Mouse (Mus musculus): ENCODE measurements around the gene Msh5. TPM values are rescaled to one million over a fixed set of nuclear protein-coding genes. Genes with fewer than 3 reads are reported as not detected.
A peak's percentile ranks its signal among the peaks of the same experiment; 100 is the strongest.

Gene Msh5
- polyA plus RNA-seq, 1 experiment: 1.6 TPM

GRCm38 (mm10) chr17:35068213-35068914 lies 21.8 kb upstream of the Msh5 start:
- WGBS: 76% methylated on average over 17 of the region's 17 CpGs
- H3K27ac ChIP-seq (ENCODE audit: insufficient read depth, low read depth, low read length): no peak overlapping the region

GRCm38 (mm10) chr17:35066084-35066483 lies 19.5 kb upstream of the Msh5 start, which contains the start of gene Mpig6b:
Gene Mpig6b, minus strand, starts transcription at chr17:35066184.
- no peak for DNase-seq
- 76% methylated on average over 10 of the region's 10 CpGs for WGBS
- H3K27ac ChIP-seq (ENCODE audit: insufficient read depth, low read depth, low read length): peak within 1 kb of the TSS; percentile 57

More at GRCm38 (mm10) chr17:35068213-35068914, 21.8 kb upstream of the Msh5 start:
- Histone ChIP-seq H3K4me1 (ENCODE audit: control insufficient read depth, insufficient read depth, low read length) (no peaks in the 10 kb centered on the region; the same call in 1 of the 2 replicates), H3K4me3 (ENCODE audit: insufficient read depth, low read depth, low read length) (no peak overlapping the region), H3K36me3 (ENCODE audit: control insufficient read depth, insufficient read depth, low read length) (no peaks in the 10 kb centered on the region), H3K27me3 (replicated peaks; ENCODE audit: control insufficient read depth, insufficient read depth, low read length) (no peaks in the 10 kb centered on the region)
- DNase-seq: no peak
- no peak for TF ChIP-seq POLR2A (IDR thresholded peaks at IDR 0.05; ENCODE audit: low read depth, low read length)
- TF ChIP-seq CTCF (conservative IDR thresholded peaks at IDR 0.05; ENCODE audit: insufficient read depth, insufficient read length, low read depth, low read length): no peak

DNA sequence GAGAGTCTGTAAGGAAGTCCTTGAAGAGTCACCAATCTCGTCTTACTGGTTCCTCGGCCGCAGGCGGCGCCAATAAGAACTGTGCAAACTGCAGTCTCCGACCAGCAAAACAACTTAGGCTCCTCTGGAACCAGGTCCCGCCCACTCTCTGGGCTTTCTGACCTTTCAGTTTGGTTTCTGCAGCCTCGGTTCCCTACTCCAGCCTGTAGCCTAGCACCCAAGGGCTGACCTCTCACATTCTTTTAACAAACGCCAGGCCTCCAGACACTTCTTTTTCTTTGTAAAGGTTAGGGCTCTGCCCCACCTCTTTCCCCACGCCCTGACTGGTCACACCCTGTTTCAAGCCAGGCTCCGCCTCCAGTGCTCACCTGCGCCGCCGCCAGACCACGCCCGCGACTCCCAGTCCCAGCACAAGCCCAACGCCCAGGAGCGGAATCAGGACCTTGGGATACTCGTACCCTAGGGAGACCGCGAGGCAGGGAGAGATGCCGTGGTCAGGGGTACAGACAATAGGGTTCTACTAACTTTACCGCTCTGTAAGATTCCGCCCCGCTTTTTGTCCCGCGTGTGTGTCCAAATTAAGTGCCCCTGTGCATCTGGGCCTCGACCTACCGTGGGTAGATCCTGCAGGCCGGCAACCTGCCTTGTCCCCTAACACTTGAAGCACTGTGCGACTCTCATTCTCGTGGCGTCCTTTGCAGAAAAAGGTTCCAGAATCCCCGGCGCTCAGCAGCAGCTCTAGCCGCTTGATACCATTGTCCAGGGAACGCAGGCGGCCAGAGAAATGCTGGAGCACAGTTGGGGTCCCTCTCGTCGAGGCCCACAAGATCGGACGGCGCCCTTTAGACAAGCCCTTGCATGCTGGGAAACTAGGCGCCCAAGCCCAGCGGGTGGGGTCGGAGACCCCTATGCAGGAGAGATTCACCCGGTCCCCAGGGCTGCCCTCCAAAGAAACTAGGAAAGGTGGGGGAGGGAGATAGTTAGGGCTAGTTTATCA lies 18.7 kb upstream of the Msh5 start, which contains the start of gene Ly6g6c:
Ly6g6c (plus strand) TSS at position 438 of the 997 bp plus-strand sequence.
- H3K27ac ChIP-seq (ENCODE audit: insufficient read depth, low read depth, low read length): peak within 1 kb of the TSS; percentile 65
- DNase-seq: peak; percentile 83
- no peak for TF ChIP-seq POLR2A (IDR thresholded peaks at IDR 0.05; ENCODE audit: low read depth, low read length)
- no peak for TF ChIP-seq CTCF (conservative IDR thresholded peaks at IDR 0.05; ENCODE audit: insufficient read depth, insufficient read length, low read depth, low read length)
- no peaks in the 10 kb centered on the region for H3K36me3 ChIP-seq (ENCODE audit: control insufficient read depth, insufficient read depth, low read length)
- H3K4me3 ChIP-seq (ENCODE audit: insufficient read depth, low read depth, low read length): peak within 1 kb of the TSS; percentile 47
- H3K27me3 ChIP-seq (replicated peaks; ENCODE audit: control insufficient read depth, insufficient read depth, low read length): no peaks in the 10 kb centered on the region
- whole genome bisulfite sequencing: 9% methylated on average over 48 of the region's 48 CpGs
- no peaks in the 10 kb centered on the region; the same call in 1 of the 2 replicates for H3K4me1 ChIP-seq (ENCODE audit: control insufficient read depth, insufficient read depth, low read length)

More at GRCm38 (mm10) chr17:35066084-35066483, 19.5 kb upstream of the Msh5 start, which contains the start of gene Mpig6b:
- peak within 1 kb of the TSS; percentile 47 for H3K4me3 ChIP-seq (ENCODE audit: insufficient read depth, low read depth, low read length)
- no peak for TF ChIP-seq POLR2A (IDR thresholded peaks at IDR 0.05; ENCODE audit: low read depth, low read length)
- no peak for TF ChIP-seq CTCF (conservative IDR thresholded peaks at IDR 0.05; ENCODE audit: insufficient read depth, insufficient read length, low read depth, low read length)
- no peaks in the 10 kb centered on the region for H3K36me3 ChIP-seq (ENCODE audit: control insufficient read depth, insufficient read depth, low read length)
- H3K27me3 ChIP-seq (replicated peaks; ENCODE audit: control insufficient read depth, insufficient read depth, low read length): no peaks in the 10 kb centered on the region
- no peaks in the 10 kb centered on the region; the same call in 1 of the 2 replicates for H3K4me1 ChIP-seq (ENCODE audit: control insufficient read depth, insufficient read depth, low read length)

- WGBS: 43% methylated on average over 10 of the region's 10 CpGs
- TF ChIP-seq CTCF (conservative IDR thresholded peaks at IDR 0.05; ENCODE audit: insufficient read depth, insufficient read length, low read depth, low read length): no peak
- no peak for TF ChIP-seq POLR2A (IDR thresholded peaks at IDR 0.05; ENCODE audit: low read depth, low read length)
- no peaks in the 10 kb centered on the region for H3K27me3 ChIP-seq (replicated peaks; ENCODE audit: control insufficient read depth, insufficient read depth, low read length)
- no peaks in the 10 kb centered on the region for H3K36me3 ChIP-seq (ENCODE audit: control insufficient read depth, insufficient read depth, low read length)
- peak overlapping the region; percentile 65 for H3K27ac ChIP-seq (ENCODE audit: insufficient read depth, low read depth, low read length)
- peak overlapping the region; percentile 4; the same call in 1 of the 2 replicates for H3K4me3 ChIP-seq (ENCODE audit: insufficient read depth, low read depth, low read length)
- H3K4me1 ChIP-seq (ENCODE audit: control insufficient read depth, insufficient read depth, low read length): no peaks in the 10 kb centered on the region; the same call in 1 of the 2 replicates
- DNase-seq: peak; percentile 18
Measured at GRCm38 (mm10) chr17:35064378-35064877, 17.9 kb upstream of the Msh5 start.

GRCm38 (mm10) chr17:35063466-35063865 lies 16.9 kb upstream of the Msh5 start:
- 86% methylated on average over 3 of the region's 3 CpGs for WGBS
- no peak for DNase-seq
- no peaks in the 10 kb centered on the region for H3K36me3 ChIP-seq (ENCODE audit: control insufficient read depth, insufficient read depth, low read length)
- H3K4me3 ChIP-seq (ENCODE audit: insufficient read depth, low read depth, low read length): no peak overlapping the region
- H3K27ac ChIP-seq (ENCODE audit: insufficient read depth, low read depth, low read length): no peak overlapping the region
- H3K4me1 ChIP-seq (ENCODE audit: control insufficient read depth, insufficient read depth, low read length): no peaks in the 10 kb centered on the region; the same call in 1 of the 2 replicates
- no peaks in the 10 kb centered on the region for H3K27me3 ChIP-seq (replicated peaks; ENCODE audit: control insufficient read depth, insufficient read depth, low read length)
- no peak for TF ChIP-seq POLR2A (IDR thresholded peaks at IDR 0.05; ENCODE audit: low read depth, low read length)
- TF ChIP-seq CTCF (conservative IDR thresholded peaks at IDR 0.05; ENCODE audit: insufficient read depth, insufficient read length, low read depth, low read length): no peak

DNA sequence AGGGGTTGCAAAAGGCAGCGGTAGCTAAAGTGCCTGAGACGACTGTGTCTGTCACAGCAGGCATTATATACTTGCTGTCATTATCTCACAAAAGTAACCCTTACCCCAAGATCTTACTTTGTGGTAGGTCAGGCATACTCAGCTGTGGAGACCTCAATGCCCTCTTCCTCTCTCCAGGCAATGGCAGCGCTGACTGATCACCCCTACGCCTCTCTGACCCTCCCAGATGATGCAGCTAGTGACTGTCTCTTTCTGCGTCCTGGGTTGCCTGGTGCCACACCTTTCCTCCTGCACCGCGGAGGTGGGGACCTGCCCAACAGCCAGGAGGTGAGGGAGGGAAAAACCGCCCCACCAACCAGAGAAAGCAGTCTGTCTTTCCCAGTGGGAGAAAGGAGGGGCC lies 14.8 kb upstream of the Msh5 start:
- Histone ChIP-seq H3K27me3 (replicated peaks; ENCODE audit: control insufficient read depth, insufficient read depth, low read length) (no peaks in the 10 kb centered on the region), H3K36me3 (ENCODE audit: control insufficient read depth, insufficient read depth, low read length) (no peaks in the 10 kb centered on the region), H3K4me3 (ENCODE audit: insufficient read depth, low read depth, low read length) (no peak overlapping the region), H3K4me1 (ENCODE audit: control insufficient read depth, insufficient read depth, low read length) (peaks cover 6% of the 10 kb centered on the region; the same call in 1 of the 2 replicates), H3K27ac (ENCODE audit: insufficient read depth, low read depth, low read length) (no peak overlapping the region)
- DNase-seq: no peak
- WGBS: 81% methylated on average over 8 of the region's 8 CpGs
- TF ChIP-seq CTCF (conservative IDR thresholded peaks at IDR 0.05; ENCODE audit: insufficient read depth, insufficient read length, low read depth, low read length): no peak
- TF ChIP-seq POLR2A (IDR thresholded peaks at IDR 0.05; ENCODE audit: low read depth, low read length): no peak

All from kidney, adult 2 months (tissue).